Mouse (Mus musculus): ENCODE results near the gene U2af2. TPM values are rescaled to one million over a fixed set of nuclear protein-coding genes. Genes with fewer than 3 reads are reported as not detected.

The U2af2 gene
- polyA plus RNA-seq, 1 experiment from 2014 or later, result 203 TPM

- no peak overlapping the region for H3K4me2 ChIP-seq (ENCODE audit: low read depth, severe bottlenecking)
- H3K4me1 ChIP-seq (ENCODE audit: control insufficient read depth, insufficient read depth, low read length), result no peaks in the 10 kb centered on the region
- H3K9ac ChIP-seq (ENCODE audit: low read length), result no peak overlapping the region
- no peak overlapping the region for H3K4me3 ChIP-seq (ENCODE audit: low read depth, low read length)
- H3K36me3 ChIP-seq (ENCODE audit: control insufficient read depth, insufficient read depth, low read length), result peaks cover 71% of the 10 kb centered on the region
- peaks cover 43% of the 10 kb centered on the region for H3K9me3 ChIP-seq (ENCODE audit: control insufficient read depth, low read length)
- ATAC-seq (ENCODE audit: insufficient number of reproducible peaks, low FRiP score, low TSS enrichment, low read depth), result no peak
- DNase-seq (ENCODE audit: low spot score), result no peak
- no peaks in the 10 kb centered on the region for H3K27me3 ChIP-seq (ENCODE audit: control insufficient read depth, insufficient read depth, low read length)
- 73% methylated on average over 45 of the region's 46 CpGs for WGBS
- no peak overlapping the region for H3K27ac ChIP-seq (replicated peaks; ENCODE audit: low read depth, low read length)
These were observed 30.4 kb upstream of the U2af2 start for GRCm38 (mm10) chr7:5031496-5031895.

GRCm38 (mm10) chr7:5033818-5034217 lies 28.1 kb upstream of the U2af2 start, which contains the start of gene 4632433K11Rik:
TSS of gene 4632433K11Rik (plus strand) at chr7:5034118.
- H3K4me2 ChIP-seq (ENCODE audit: low read depth, severe bottlenecking), result no peak within 1 kb of the TSS
- peaks cover 56% of the 10 kb centered on the region for H3K36me3 ChIP-seq (ENCODE audit: control insufficient read depth, insufficient read depth, low read length)
- H3K27me3 ChIP-seq (ENCODE audit: control insufficient read depth, insufficient read depth, low read length), result no peaks in the 10 kb centered on the region
- H3K9ac ChIP-seq (ENCODE audit: low read length), result no peak within 1 kb of the TSS
- DNase-seq (ENCODE audit: low spot score), result no peak
- no peak for ATAC-seq (ENCODE audit: insufficient number of reproducible peaks, low FRiP score, low TSS enrichment, low read depth)
- no peak within 1 kb of the TSS for H3K27ac ChIP-seq (replicated peaks; ENCODE audit: low read depth, low read length)
- H3K4me1 ChIP-seq (ENCODE audit: control insufficient read depth, insufficient read depth, low read length), result no peaks in the 10 kb centered on the region
- 91% methylated on average over 3 of the region's 3 CpGs for WGBS
- H3K9me3 ChIP-seq (ENCODE audit: control insufficient read depth, low read length), result peaks cover 43% of the 10 kb centered on the region
- H3K4me3 ChIP-seq (ENCODE audit: low read depth, low read length), result no peak within 1 kb of the TSS

GRCm38 (mm10) chr7:5035628-5036027 lies 26.3 kb upstream of the U2af2 start:
- ATAC-seq (ENCODE audit: insufficient number of reproducible peaks, low FRiP score, low TSS enrichment, low read depth), result no peak
- H3K27me3 ChIP-seq (ENCODE audit: control insufficient read depth, insufficient read depth, low read length), result no peaks in the 10 kb centered on the region
- 96% methylated on average over 17 of the region's 17 CpGs for WGBS
- no peak for DNase-seq (ENCODE audit: low spot score)
- peaks cover 26% of the 10 kb centered on the region for H3K9me3 ChIP-seq (ENCODE audit: control insufficient read depth, low read length)
- peaks cover 38% of the 10 kb centered on the region for H3K36me3 ChIP-seq (ENCODE audit: control insufficient read depth, insufficient read depth, low read length)
- H3K4me1 ChIP-seq (ENCODE audit: control insufficient read depth, insufficient read depth, low read length), result no peaks in the 10 kb centered on the region
- no peak overlapping the region for H3K4me3 ChIP-seq (ENCODE audit: low read depth, low read length)
- no peak overlapping the region for H3K9ac ChIP-seq (ENCODE audit: low read length)
- no peak overlapping the region for H3K27ac ChIP-seq (replicated peaks; ENCODE audit: low read depth, low read length)
- H3K4me2 ChIP-seq (ENCODE audit: low read depth, severe bottlenecking), result no peak overlapping the region

- Histone ChIP-seq H3K4me3 (ENCODE audit: low read depth, low read length) (no peak overlapping the region), H3K4me2 (ENCODE audit: low read depth, severe bottlenecking) (no peak overlapping the region), H3K27ac (replicated peaks; ENCODE audit: low read depth, low read length) (no peak overlapping the region), H3K27me3 (ENCODE audit: control insufficient read depth, insufficient read depth, low read length) (no peaks in the 10 kb centered on the region), H3K9me3 (ENCODE audit: control insufficient read depth, low read length) (peaks cover 21% of the 10 kb centered on the region), H3K4me1 (ENCODE audit: control insufficient read depth, insufficient read depth, low read length) (no peaks in the 10 kb centered on the region), H3K9ac (ENCODE audit: low read length) (no peak overlapping the region), H3K36me3 (ENCODE audit: control insufficient read depth, insufficient read depth, low read length) (peaks cover 33% of the 10 kb centered on the region)
- WGBS, result 91% methylated on average over 9 of the region's 9 CpGs
- no peak for ATAC-seq (ENCODE audit: insufficient number of reproducible peaks, low FRiP score, low TSS enrichment, low read depth)
- DNase-seq (ENCODE audit: low spot score), result no peak
These were observed 25.8 kb upstream of the U2af2 start for GRCm38 (mm10) chr7:5036136-5036535.

- Histone ChIP-seq H3K4me1 (ENCODE audit: control insufficient read depth, insufficient read depth, low read length) (no peaks in the 10 kb centered on the region), H3K9ac (ENCODE audit: low read length) (no peak overlapping the region), H3K4me2 (ENCODE audit: low read depth, severe bottlenecking) (no peak overlapping the region), H3K9me3 (ENCODE audit: control insufficient read depth, low read length) (peaks cover 12% of the 10 kb centered on the region; the same call in 1 of the 2 replicates), H3K27ac (replicated peaks; ENCODE audit: low read depth, low read length) (no peak overlapping the region), H3K36me3 (ENCODE audit: control insufficient read depth, insufficient read depth, low read length) (peaks cover 24% of the 10 kb centered on the region), H3K27me3 (ENCODE audit: control insufficient read depth, insufficient read depth, low read length) (no peaks in the 10 kb centered on the region), H3K4me3 (ENCODE audit: low read depth, low read length) (no peak overlapping the region)
- 91% methylated on average over 7 of the region's 7 CpGs for WGBS
- ATAC-seq (ENCODE audit: insufficient number of reproducible peaks, low FRiP score, low TSS enrichment, low read depth), result no peak
- DNase-seq (ENCODE audit: low spot score), result no peak
These were observed 24.9 kb upstream of the U2af2 start for GRCm38 (mm10) chr7:5037026-5037425.

- H3K4me3 ChIP-seq (ENCODE audit: low read depth, low read length), result no peak overlapping the region; the same call in 1 of the 2 replicates
- no peak for DNase-seq (ENCODE audit: low spot score)
- no peak for ATAC-seq (ENCODE audit: insufficient number of reproducible peaks, low FRiP score, low TSS enrichment, low read depth)
- H3K4me2 ChIP-seq (ENCODE audit: low read depth, severe bottlenecking), result peak overlapping the region; percentile 48
- 89% methylated on average over 8 of the region's 8 CpGs for WGBS
- no peak overlapping the region for H3K27ac ChIP-seq (replicated peaks; ENCODE audit: low read depth, low read length)
- H3K4me1 ChIP-seq (ENCODE audit: control insufficient read depth, insufficient read depth, low read length), result no peaks in the 10 kb centered on the region
- peaks cover 19% of the 10 kb centered on the region for H3K36me3 ChIP-seq (ENCODE audit: control insufficient read depth, insufficient read depth, low read length)
- H3K9ac ChIP-seq (ENCODE audit: low read length), result no peak overlapping the region
- peaks cover 8% of the 10 kb centered on the region; the same call in 1 of the 2 replicates for H3K9me3 ChIP-seq (ENCODE audit: control insufficient read depth, low read length)
- H3K27me3 ChIP-seq (ENCODE audit: control insufficient read depth, insufficient read depth, low read length), result no peaks in the 10 kb centered on the region
These were observed 24.5 kb upstream of the U2af2 start for GRCm38 (mm10) chr7:5037467-5037866.

GRCm38 (mm10) chr7:5038109-5038732 lies 23.7 kb upstream of the U2af2 start, which contains the start of gene Zfp784:
TSS of gene Zfp784 (minus strand) at chr7:5038446.
- Histone ChIP-seq H3K4me2 (ENCODE audit: low read depth, severe bottlenecking) (peak within 1 kb of the TSS; percentile 48), H3K4me1 (ENCODE audit: control insufficient read depth, insufficient read depth, low read length) (no peaks in the 10 kb centered on the region), H3K9me3 (ENCODE audit: control insufficient read depth, low read length) (peaks cover 3% of the 10 kb centered on the region; the same call in 1 of the 2 replicates), H3K36me3 (ENCODE audit: control insufficient read depth, insufficient read depth, low read length) (peaks cover 12% of the 10 kb centered on the region), H3K27ac (replicated peaks; ENCODE audit: low read depth, low read length) (peak within 1 kb of the TSS; percentile 81), H3K4me3 (ENCODE audit: low read depth, low read length) (peak within 1 kb of the TSS; percentile 55), H3K9ac (ENCODE audit: low read length) (peak within 1 kb of the TSS; percentile 66), H3K27me3 (ENCODE audit: control insufficient read depth, insufficient read depth, low read length) (no peaks in the 10 kb centered on the region)
- ATAC-seq (ENCODE audit: insufficient number of reproducible peaks, low FRiP score, low TSS enrichment, low read depth), result peak; percentile 94
- WGBS, result under 1% methylated on average over 48 of the region's 48 CpGs
- DNase-seq (ENCODE audit: low spot score), result peak; percentile 93

- WGBS, result 45% methylated on average over 5 of the region's 5 CpGs
- Histone ChIP-seq H3K4me1 (ENCODE audit: control insufficient read depth, insufficient read depth, low read length) (no peaks in the 10 kb centered on the region), H3K9ac (ENCODE audit: low read length) (peak overlapping the region; percentile 66; the same call in 1 of the 2 replicates), H3K4me2 (ENCODE audit: low read depth, severe bottlenecking) (peak overlapping the region; percentile 48), H3K36me3 (ENCODE audit: control insufficient read depth, insufficient read depth, low read length) (peaks cover 5% of the 10 kb centered on the region), H3K27me3 (ENCODE audit: control insufficient read depth, insufficient read depth, low read length) (no peaks in the 10 kb centered on the region), H3K9me3 (ENCODE audit: control insufficient read depth, low read length) (peaks cover 3% of the 10 kb centered on the region; the same call in 1 of the 2 replicates), H3K27ac (replicated peaks; ENCODE audit: low read depth, low read length) (no peak overlapping the region), H3K4me3 (ENCODE audit: low read depth, low read length) (peak overlapping the region; percentile 55)
- DNase-seq (ENCODE audit: low spot score), result no peak
- no peak for ATAC-seq (ENCODE audit: insufficient number of reproducible peaks, low FRiP score, low TSS enrichment, low read depth)
These were observed 23.0 kb upstream of the U2af2 start for GRCm38 (mm10) chr7:5038940-5039339.

Data from limb, embryonic 11.5 days (tissue).